Mouse (Mus musculus) neural tube, embryonic 15.5 days (tissue): ENCODE results near the gene Tle4. TPM values are rescaled to one million over a fixed set of nuclear protein-coding genes. Genes with fewer than 3 reads are reported as not detected.

Source experiments
- ATAC-seq: fragments of 200-750 bp; cut with Nextera tagmentation; 2 replicates; pipeline ENCODE4 v1.8.0; 2017; ENCODE audit warnings: mild to moderate bottlenecking, moderate TSS enrichment, moderate library complexity; ENCODE audit not compliant: low FRiP score
- H3K27ac ChIP-seq: fragments of 300-500 bp; sonication (generic); replicated peaks from 2 replicates; pipeline ENCODE4 v1.5.1; 2015; ENCODE audit warnings: mild to moderate bottlenecking, inconsistent platforms
- H3K27me3 ChIP-seq: fragments of 300-500 bp; sonication (generic); replicated peaks from 2 replicates; pipeline ENCODE4 v1.6.1; 2015; ENCODE audit warnings: inconsistent platforms
- H3K36me3 ChIP-seq: fragments of 300-500 bp; sonication (generic); 2 replicates; pipeline ENCODE4 v1.6.1; 2015; ENCODE audit warnings: inconsistent platforms
- H3K4me1 ChIP-seq: fragments of 300-500 bp; sonication (generic); 2 replicates; pipeline ENCODE4 v1.6.1; 2015; ENCODE audit warnings: inconsistent platforms
- H3K4me2 ChIP-seq: fragments of 300-500 bp; sonication (generic); 2 replicates; pipeline ENCODE4 v1.6.1; 2015; ENCODE audit warnings: inconsistent platforms, mild to moderate bottlenecking, moderate library complexity
- H3K4me3 ChIP-seq: fragments of 300-500 bp; sonication (generic); replicated peaks from 2 replicates; pipeline ENCODE4 v1.5.1; 2015; ENCODE audit warnings: mild to moderate bottlenecking, inconsistent platforms
- H3K9ac ChIP-seq: fragments of 300-500 bp; sonication (generic); replicated peaks from 2 replicates; pipeline ENCODE4 v1.6.1; 2015; ENCODE audit warnings: mild to moderate bottlenecking, inconsistent platforms
- H3K9me3 ChIP-seq: fragments of 300-500 bp; sonication (generic); replicated peaks from 2 replicates; pipeline ENCODE4 v1.6.1; 2016; ENCODE audit warnings: inconsistent platforms
- WGBS: fragments of 180-500 bp; shearing (Covaris S2); methylation state at CpG from one replicate; pipeline ENCODE4 v1.1.7; 2015; ENCODE audit warnings: mixed read lengths; 5-methylcytosine and 5-hydroxymethylcytosine counted together
- polyA plus RNA-seq: library from polyadenylated mRNA; unstranded; fragments of >200 nt; fragmentation: Nextera tagmentation; extraction: Ambion mirVana; gene quantifications from 2 replicates; pipeline ENCODE4 v1.2.1, GENCODE M21; 2015

The Tle4 gene
- polyA plus RNA-seq, 1 experiment from 2014 or later = 24.3 TPM

GRCm38 (mm10) chr19:14487180-14487579, 110.7 kb downstream of the Tle4 start:
- Histone ChIP-seq H3K36me3 (no peaks in the 10 kb centered on the region), H3K9me3 (no peaks in the 10 kb centered on the region), H3K4me1 (peaks cover under 1% of the 10 kb centered on the region), H3K27ac (no peak overlapping the region), H3K27me3 (no peaks in the 10 kb centered on the region), H3K4me2 (no peak overlapping the region), H3K4me3 (no peak overlapping the region), H3K9ac (no peak overlapping the region)
- WGBS = 72% methylated on average over 9 of the region's 9 CpGs
- no peak for ATAC-seq

- H3K9ac ChIP-seq = no peak overlapping the region
- no peak overlapping the region for H3K4me3 ChIP-seq
- H3K4me1 ChIP-seq = peaks cover 7% of the 10 kb centered on the region
- H3K36me3 ChIP-seq = no peaks in the 10 kb centered on the region
- H3K9me3 ChIP-seq = no peaks in the 10 kb centered on the region
- 67% methylated on average over 3 of the region's 3 CpGs for WGBS
- no peak overlapping the region for H3K4me2 ChIP-seq
- H3K27me3 ChIP-seq = no peaks in the 10 kb centered on the region
- no peak overlapping the region for H3K27ac ChIP-seq
- no peak; the same call in 1 of the 2 replicates for ATAC-seq
Observed at GRCm38 (mm10) chr19:14485176-14485575, 112.7 kb downstream of the Tle4 start.

- WGBS = 69% methylated on average over 5 of the region's 5 CpGs
- no peaks in the 10 kb centered on the region for H3K9me3 ChIP-seq
Observed at GRCm38 (mm10) chr19:14482562-14483138, 115.2 kb downstream of the Tle4 start.

GRCm38 (mm10) chr19:14481796-14482561, 115.9 kb downstream of the Tle4 start:
- H3K36me3 ChIP-seq = no peaks in the 10 kb centered on the region
- H3K9me3 ChIP-seq = no peaks in the 10 kb centered on the region
- ATAC-seq = 0 out of 2 replicates have a peak, but pooled peaks have one; percentile 46
- H3K9ac ChIP-seq = no peak overlapping the region
- H3K4me3 ChIP-seq = no peak overlapping the region
- 36% methylated on average over 5 of the region's 5 CpGs for WGBS
- no peak overlapping the region for H3K27ac ChIP-seq
- H3K4me1 ChIP-seq = peaks cover 7% of the 10 kb centered on the region
- H3K27me3 ChIP-seq = no peaks in the 10 kb centered on the region
- no peak overlapping the region for H3K4me2 ChIP-seq

More at GRCm38 (mm10) chr19:14482562-14483138, 115.2 kb downstream of the Tle4 start:
- no peaks in the 10 kb centered on the region for H3K27me3 ChIP-seq
- no peak overlapping the region for H3K4me2 ChIP-seq
- H3K9ac ChIP-seq = no peak overlapping the region
- H3K27ac ChIP-seq = no peak overlapping the region
- no peaks in the 10 kb centered on the region for H3K36me3 ChIP-seq
- no peak overlapping the region for H3K4me3 ChIP-seq
- ATAC-seq = no peak
- peaks cover 7% of the 10 kb centered on the region for H3K4me1 ChIP-seq

- Histone ChIP-seq H3K27me3 (no peaks in the 10 kb centered on the region), H3K4me3 (no peak overlapping the region), H3K27ac (no peak overlapping the region), H3K36me3 (no peaks in the 10 kb centered on the region), H3K9me3 (no peaks in the 10 kb centered on the region), H3K4me2 (no peak overlapping the region), H3K4me1 (peaks cover 7% of the 10 kb centered on the region), H3K9ac (no peak overlapping the region)
- no peak for ATAC-seq
Observed at GRCm38 (mm10) chr19:14479711-14480110, 118.1 kb downstream of the Tle4 start.

DNA sequence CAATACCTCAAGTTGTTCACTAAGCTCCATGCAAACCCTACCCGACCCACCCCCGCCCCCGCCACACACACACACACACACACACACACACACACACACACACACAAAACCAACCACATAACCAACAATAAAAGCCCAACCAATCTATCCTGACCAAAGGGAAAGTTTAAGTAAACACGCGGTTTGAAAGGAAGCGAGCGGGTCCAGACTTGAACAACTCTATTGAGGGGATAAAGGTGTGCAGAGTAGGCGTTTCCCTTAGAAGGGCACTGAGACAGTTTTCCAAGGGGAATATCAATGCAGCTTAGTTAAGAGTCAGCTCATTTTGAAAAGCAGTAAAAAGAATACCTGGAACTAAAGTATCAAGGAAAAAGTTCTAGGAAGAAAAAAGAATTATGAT, 128.5 kb downstream of the Tle4 start:
- Histone ChIP-seq H3K27me3 (no peaks in the 10 kb centered on the region), H3K4me3 (no peak overlapping the region), H3K9me3 (no peaks in the 10 kb centered on the region), H3K4me2 (no peak overlapping the region), H3K4me1 (no peaks in the 10 kb centered on the region), H3K9ac (no peak overlapping the region), H3K36me3 (0 out of 2 replicates have a peak, but pooled peaks cover 2% of the 10 kb centered on the region), H3K27ac (no peak overlapping the region)
- no peak for ATAC-seq
- 89% methylated on average over 8 of the region's 8 CpGs for WGBS

DNA sequence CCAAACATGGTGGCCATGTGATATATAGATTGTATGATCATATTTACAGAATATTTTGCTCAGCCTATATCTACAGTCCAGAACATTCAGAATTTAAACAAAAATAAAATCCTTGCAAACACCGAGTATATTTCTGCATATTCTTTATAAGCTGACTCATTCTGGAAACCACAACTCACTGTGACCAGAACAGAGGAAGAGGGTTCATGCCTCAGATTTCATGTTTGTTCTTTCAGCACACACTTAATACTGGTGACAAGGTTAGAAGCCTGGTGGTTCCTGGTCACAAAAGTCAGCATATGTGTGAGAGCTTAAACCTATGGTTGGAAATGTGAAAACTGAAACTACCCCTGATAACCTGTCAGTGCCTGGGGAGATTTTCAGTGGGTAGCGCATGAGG, 129.1 kb downstream of the Tle4 start:
- H3K4me1 ChIP-seq = no peaks in the 10 kb centered on the region
- H3K4me3 ChIP-seq = no peak overlapping the region
- no peaks in the 10 kb centered on the region for H3K27me3 ChIP-seq
- no peak overlapping the region for H3K9ac ChIP-seq
- H3K9me3 ChIP-seq = no peaks in the 10 kb centered on the region
- H3K4me2 ChIP-seq = no peak overlapping the region
- 0 out of 2 replicates have a peak, but pooled peaks cover 5% of the 10 kb centered on the region for H3K36me3 ChIP-seq
- whole genome bisulfite sequencing = 92% methylated on average over 2 of the region's 2 CpGs
- ATAC-seq = no peak
- no peak overlapping the region for H3K27ac ChIP-seq

DNA sequence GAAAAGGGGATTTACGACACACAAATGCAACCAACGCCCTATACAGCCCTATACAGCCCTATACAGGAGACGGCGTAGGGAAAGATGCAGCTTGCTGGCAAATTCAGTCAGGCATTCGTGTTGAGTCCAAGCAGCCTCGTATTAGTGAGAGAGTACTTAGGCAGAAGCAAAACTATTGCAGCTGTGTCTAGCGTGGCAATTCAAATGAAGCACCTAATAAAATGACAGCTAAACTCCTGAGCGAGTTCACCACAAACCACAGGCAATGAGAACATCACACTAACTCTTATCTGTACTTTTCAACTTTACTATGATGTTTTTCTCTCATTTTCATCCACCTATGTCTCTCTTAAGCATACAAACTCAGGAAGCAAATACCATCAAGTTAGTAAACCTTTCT, 131.8 kb downstream of the Tle4 start:
- 85% methylated on average over 8 of the region's 8 CpGs for WGBS
- Histone ChIP-seq H3K27ac (no peak overlapping the region), H3K9ac (no peak overlapping the region), H3K4me1 (no peaks in the 10 kb centered on the region), H3K4me2 (no peak overlapping the region), H3K36me3 (peaks cover 15% of the 10 kb centered on the region), H3K9me3 (no peaks in the 10 kb centered on the region), H3K27me3 (no peaks in the 10 kb centered on the region), H3K4me3 (no peak overlapping the region)
- ATAC-seq = no peak

GRCm38 (mm10) chr19:14463281-14464079, 134.4 kb downstream of the Tle4 start:
- no peaks in the 10 kb centered on the region for H3K4me1 ChIP-seq
- H3K4me3 ChIP-seq = no peak overlapping the region
- no peak overlapping the region for H3K4me2 ChIP-seq
- H3K36me3 ChIP-seq = peaks cover 15% of the 10 kb centered on the region
- H3K9me3 ChIP-seq = no peaks in the 10 kb centered on the region
- WGBS = 95% methylated on average over 5 of the region's 5 CpGs
- no peaks in the 10 kb centered on the region for H3K27me3 ChIP-seq
- no peak for ATAC-seq
- H3K27ac ChIP-seq = no peak overlapping the region
- no peak overlapping the region for H3K9ac ChIP-seq

DNA sequence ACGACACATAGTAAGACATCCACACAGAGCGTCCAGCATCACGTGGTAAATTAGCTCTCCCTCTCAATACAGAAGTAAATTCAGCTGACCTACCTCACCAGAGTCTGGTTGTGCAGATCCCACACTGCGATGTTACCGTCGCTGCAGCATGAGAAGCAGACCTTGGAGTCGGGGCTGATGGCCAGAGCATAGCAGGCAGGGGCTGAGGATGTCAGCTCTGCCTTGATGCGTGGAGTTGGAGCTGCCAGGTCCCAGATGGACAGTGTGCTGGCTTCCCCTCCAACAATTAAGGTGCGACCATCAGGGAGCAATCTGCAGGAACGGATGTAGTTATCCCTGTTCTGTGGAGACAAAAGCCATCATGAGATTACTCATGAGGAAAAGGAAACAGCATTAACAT, 144.4 kb downstream of the Tle4 start:
- H3K9me3 ChIP-seq = no peaks in the 10 kb centered on the region
- no peak overlapping the region for H3K4me3 ChIP-seq
- peaks cover 33% of the 10 kb centered on the region for H3K36me3 ChIP-seq
- 68% methylated on average over 10 of the region's 10 CpGs for WGBS
- no peaks in the 10 kb centered on the region for H3K27me3 ChIP-seq
- no peak overlapping the region for H3K4me2 ChIP-seq
- no peaks in the 10 kb centered on the region for H3K4me1 ChIP-seq
- no peak overlapping the region for H3K9ac ChIP-seq
- no peak for ATAC-seq
- H3K27ac ChIP-seq = no peak overlapping the region

GRCm38 (mm10) chr19:14451329-14451728, 146.5 kb downstream of the Tle4 start:
- 91% methylated on average over 6 of the region's 6 CpGs for WGBS
- H3K27me3 ChIP-seq = no peaks in the 10 kb centered on the region
- H3K4me3 ChIP-seq = no peak overlapping the region
- no peak overlapping the region for H3K4me2 ChIP-seq
- no peaks in the 10 kb centered on the region for H3K9me3 ChIP-seq
- no peak for ATAC-seq
- H3K9ac ChIP-seq = no peak overlapping the region
- no peaks in the 10 kb centered on the region for H3K4me1 ChIP-seq
- no peak overlapping the region for H3K27ac ChIP-seq
- H3K36me3 ChIP-seq = peaks cover 23% of the 10 kb centered on the region

GRCm38 (mm10) chr19:14449738-14450137, 148.1 kb downstream of the Tle4 start:
- H3K4me1 ChIP-seq = no peaks in the 10 kb centered on the region
- no peak overlapping the region for H3K4me2 ChIP-seq
- H3K9ac ChIP-seq = no peak overlapping the region
- H3K4me3 ChIP-seq = no peak overlapping the region
- H3K27me3 ChIP-seq = no peaks in the 10 kb centered on the region
- ATAC-seq = no peak
- WGBS = 92% methylated on average over 3 of the region's 3 CpGs
- no peak overlapping the region for H3K27ac ChIP-seq
- H3K36me3 ChIP-seq = peaks cover 23% of the 10 kb centered on the region
- H3K9me3 ChIP-seq = no peaks in the 10 kb centered on the region
